ENCODE assay signal across 8 mouse cellular contexts in genomic region chr7:143437894-143438581, GRCm38 (mm10). TPM values are rescaled to one million over a fixed set of nuclear protein-coding genes. Genes with fewer than 3 reads are reported as not detected.
DNase-seq lines count a peak whose midpoint lies in the region; ATAC-seq and TF ChIP-seq lines count a peak whose summit lies in the region.

No protein-coding gene starts in this region.

- peak overlapping the region; percentile 46 for H3K4me3 ChIP-seq in lung, embryonic 14.5 days (ENCODE audit: low read depth, low read length)
- peak overlapping the region; percentile 60 for H3K4me3 ChIP-seq in forebrain, embryonic 10.5 days
- peak overlapping the region; percentile 56 for H3K4me3 ChIP-seq in kidney, embryonic 16.5 days (ENCODE audit: low read length)
- H3K4me3 ChIP-seq in midbrain, postnatal 0 days (ENCODE audit: low read depth, low read length) = peak overlapping the region; percentile 47

- peak; percentile 54 for DNase-seq in lung, embryonic 14.5 days
- DNase-seq in lung, postnatal 14 days = no peak
- peak; percentile 73 for DNase-seq in forebrain, embryonic 10.5 days (ENCODE audit: extremely low spot score, low spot score)
- DNase-seq in midbrain, postnatal 0 days (ENCODE audit: low spot score) = peak; percentile 41
- DNase-seq in frontal cortex, postnatal 14 days (ENCODE audit: low spot score in 2 of 2) = no peak
- no peak for DNase-seq in ovary, postnatal 10 days (ENCODE audit: low spot score)

- H3K4me1 ChIP-seq in lung, embryonic 14.5 days (ENCODE audit: insufficient read depth) = peaks cover 4% of the 10 kb centered on the region; the same call in 1 of the 2 replicates
- H3K4me1 ChIP-seq in forebrain, embryonic 10.5 days = peaks cover 54% of the 10 kb centered on the region
- H3K4me1 ChIP-seq in kidney, embryonic 16.5 days (ENCODE audit: insufficient read depth, low read length) = 0 out of 2 replicates have a peak, but pooled peaks cover 5% of the 10 kb centered on the region
- peaks cover 3% of the 10 kb centered on the region; the same call in 1 of the 2 replicates for H3K4me1 ChIP-seq in midbrain, postnatal 0 days (ENCODE audit: insufficient read depth, low read length)

- peak overlapping the region; percentile 4; the same call in 1 of the 2 replicates for H3K27ac ChIP-seq in lung, embryonic 14.5 days (ENCODE audit: low read depth)
- H3K27ac ChIP-seq in forebrain, embryonic 10.5 days = peak overlapping the region; percentile 93
- no peak overlapping the region; the same call in 1 of the 2 replicates for H3K27ac ChIP-seq in kidney, embryonic 16.5 days (ENCODE audit: low read length)
- 0 out of 2 replicates have a peak overlapping the region, but pooled peaks have one; percentile 26 for H3K27ac ChIP-seq in midbrain, postnatal 0 days (ENCODE audit: low read depth, low read length)

- peak overlapping the region; percentile 81 for H3K9ac ChIP-seq in lung, embryonic 14.5 days
- H3K9ac ChIP-seq in kidney, embryonic 16.5 days (replicated peaks; ENCODE audit: low read length) = peak overlapping the region; percentile 87
- peak overlapping the region; percentile 84 for H3K9ac ChIP-seq in midbrain, postnatal 0 days (replicated peaks; ENCODE audit: low read length, poor library complexity, severe bottlenecking)

- H3K36me3 ChIP-seq in lung, embryonic 14.5 days (ENCODE audit: insufficient read depth) = no peaks in the 10 kb centered on the region
- no peaks in the 10 kb centered on the region for H3K36me3 ChIP-seq in forebrain, embryonic 10.5 days (replicated peaks)
- H3K36me3 ChIP-seq in kidney, embryonic 16.5 days (ENCODE audit: insufficient read depth, low read length) = no peaks in the 10 kb centered on the region
- H3K36me3 ChIP-seq in midbrain, postnatal 0 days (ENCODE audit: insufficient read depth, low read length) = no peaks in the 10 kb centered on the region

- H3K27me3 ChIP-seq in lung, embryonic 14.5 days (ENCODE audit: insufficient read depth, low read length) = peaks cover 5% of the 10 kb centered on the region; the same call in 1 of the 2 replicates
- peaks cover 100% of the 10 kb centered on the region for H3K27me3 ChIP-seq in forebrain, embryonic 10.5 days (ENCODE audit: poor library complexity, severe bottlenecking)
- peaks cover 4% of the 10 kb centered on the region; the same call in 1 of the 2 replicates for H3K27me3 ChIP-seq in kidney, embryonic 16.5 days (ENCODE audit: insufficient read depth, low read length)
- H3K27me3 ChIP-seq in midbrain, postnatal 0 days (ENCODE audit: insufficient read depth, low read length) = peaks cover 3% of the 10 kb centered on the region; the same call in 1 of the 2 replicates

- 1% methylated on average over 63 of the region's 63 CpGs for WGBS in lung, embryonic 14.5 days
- under 1% methylated on average over 58 of the region's 63 CpGs for WGBS in forebrain, embryonic 10.5 days
- 1% methylated on average over 55 of the region's 63 CpGs for WGBS in kidney, embryonic 16.5 days
- under 1% methylated on average over 38 of the region's 63 CpGs for WGBS in midbrain, postnatal 0 days

- peak; percentile 48; the same call in 1 of the 2 replicates for ATAC-seq in lung, embryonic 14.5 days (ENCODE audit: insufficient read depth)
- peak; percentile 49; the same call in 1 of the 2 replicates for ATAC-seq in kidney, embryonic 16.5 days (ENCODE audit: low FRiP score, low TSS enrichment)
- peak; percentile 74 for ATAC-seq in midbrain, postnatal 0 days (ENCODE audit: low FRiP score)
- no peak for ATAC-seq in activated CD4-positive, CD25-positive, alpha-beta regulatory T cell, adult 4 months

- TF ChIP-seq CTCF in lung, embryonic 14.5 days (IDR thresholded peaks at IDR 0.05; ENCODE audit: low read depth) = no peak
- no peak for TF ChIP-seq CTCF in midbrain, postnatal 0 days (IDR thresholded peaks at IDR 0.05)

- peak overlapping the region; percentile 93 for H3K4me2 ChIP-seq in lung, embryonic 14.5 days
- H3K4me2 ChIP-seq in kidney, embryonic 16.5 days (replicated peaks; ENCODE audit: low read depth, low read length) = peak overlapping the region; percentile 96
- H3K4me2 ChIP-seq in midbrain, postnatal 0 days (ENCODE audit: low read depth, low read length, poor library complexity, severe bottlenecking) = peak overlapping the region; percentile 95

- no peaks in the 10 kb centered on the region for H3K9me3 ChIP-seq in lung, embryonic 14.5 days (ENCODE audit: low read depth, low read length)
- no peaks in the 10 kb centered on the region for H3K9me3 ChIP-seq in forebrain, embryonic 10.5 days
- H3K9me3 ChIP-seq in kidney, embryonic 16.5 days (ENCODE audit: low read length) = no peaks in the 10 kb centered on the region
- no peaks in the 10 kb centered on the region for H3K9me3 ChIP-seq in midbrain, postnatal 0 days (ENCODE audit: low read length)

RNA-seq across cellular contexts. Expression of gene Cdkn1c, which starts 22.8 kb away (rescaled TPM):
- 587 and 596 TPM in 2 replicates for polyA plus RNA-seq in lung, embryonic 14.5 days (2014; fragmentation: Nextera tagmentation; extraction: Ambion mirVana)
- 194 and 230 TPM in 2 replicates for polyA plus RNA-seq in forebrain, embryonic 10.5 days (2016; fragmentation: Nextera tagmentation; extraction: Ambion mirVana)
- polyA plus RNA-seq in kidney, embryonic 16.5 days (2015; fragmentation: Nextera tagmentation; extraction: Ambion mirVana) = 675 and 814 TPM in 2 replicates
- total RNA-seq in midbrain, postnatal 0 days (2014; rRNA removed) = 107 and 131 TPM in 2 replicates
- polyA plus RNA-seq in midbrain, postnatal 0 days (2015; fragmentation: Nextera tagmentation; extraction: Ambion mirVana) = 111 and 115 TPM in 2 replicates
- under 1 TPM; 0.24 to 0.41 TPM for polyA plus RNA-seq in activated CD4-positive, CD25-positive, alpha-beta regulatory T cell, adult 4 months (2017; shearing (Covaris generic))

RNA-seq across cellular contexts. Expression of gene Slc22a18, which starts 35.5 kb away (rescaled TPM):
- 0.91 and 1.4 TPM in 2 replicates for polyA plus RNA-seq in lung, embryonic 14.5 days (2014; fragmentation: Nextera tagmentation; extraction: Ambion mirVana)
- polyA plus RNA-seq in forebrain, embryonic 10.5 days (2016; fragmentation: Nextera tagmentation; extraction: Ambion mirVana) = 0.43 TPM in 2 replicates
- 7.2 and 8.3 TPM in 2 replicates for polyA plus RNA-seq in kidney, embryonic 16.5 days (2015; fragmentation: Nextera tagmentation; extraction: Ambion mirVana)
- total RNA-seq in midbrain, postnatal 0 days (2014; rRNA removed) = 0.33 and 0.47 TPM in 2 replicates
- 0.71 and 0.86 TPM in 2 replicates for polyA plus RNA-seq in midbrain, postnatal 0 days (2015; fragmentation: Nextera tagmentation; extraction: Ambion mirVana)
- under 1 TPM in 1 of 2 experiments, not detected in 1; 0.32 TPM for polyA plus RNA-seq in activated CD4-positive, CD25-positive, alpha-beta regulatory T cell, adult 4 months (2017; shearing (Covaris generic))

Comparison
In these comparisons a context has a peak if more than half of its experiments do, and no peak if none do; other contexts are left out.
1. DNase-seq: peak in lung, embryonic 14.5 days (single experiment), forebrain, embryonic 10.5 days (single experiment) and midbrain, postnatal 0 days (single experiment); none in lung, postnatal 14 days (single experiment), frontal cortex, postnatal 14 days (0 of 2) and ovary, postnatal 10 days (single experiment).
2. RNA of gene Cdkn1c, which starts 22.8 kb away (polyA plus RNA-seq): 675 to 814 TPM in kidney, embryonic 16.5 days, 587 to 596 TPM in lung, embryonic 14.5 days, 194 to 230 TPM in forebrain, embryonic 10.5 days and 111 to 115 TPM in midbrain, postnatal 0 days; 0.24 to 0.41 TPM in activated CD4-positive, CD25-positive, alpha-beta regulatory T cell, adult 4 months; every median in the first group is over 10 times any median in the second.
3. Peak in every context shown above with its lines, with median percentiles within 50 percentile points of each other: H3K4me2 ChIP-seq, H3K4me3 ChIP-seq and H3K9ac ChIP-seq.